Mouse (Mus musculus): ENCODE measurements at regions not wholly inside any gene's neighbourhood (a gene's known extent, or its start where the extent isn't known, plus 50 kb on each side); places are given as distances from the start of the nearest gene placed in this dataset.
A peak's percentile ranks its signal among the peaks of the same experiment; 100 is the strongest.

- intact Hi-C loops (cut with DNase I): no loop called here
- DNase-seq: no peak
Measured at GRCm38 (mm10) chr8:92302694-92303093, 54.7 kb upstream of the Irx5 start.

DNA sequence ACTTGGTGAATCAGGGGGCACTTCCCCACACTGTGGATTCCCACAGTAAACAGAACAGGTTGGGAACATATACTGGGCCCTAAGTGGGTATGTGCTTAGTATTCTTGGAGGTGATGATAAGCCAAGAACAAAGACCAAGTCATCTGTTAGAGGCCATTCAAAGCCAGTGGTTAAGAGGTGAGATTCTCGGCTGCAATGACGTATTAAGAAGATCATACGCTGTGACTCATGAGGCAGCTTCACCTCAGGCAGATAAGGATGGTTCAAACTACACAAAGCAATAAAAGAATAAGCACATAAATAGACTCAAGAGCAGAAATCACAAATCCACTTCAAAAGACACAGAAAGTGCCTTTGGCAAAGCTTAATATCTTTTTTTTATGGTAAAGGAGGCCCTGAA lies 56.4 kb upstream of the Irx5 start:
- intact Hi-C loops (cut with DNase I): no loop called here
- DNase-seq: no peak

- intact Hi-C loops (cut with DNase I): no loop called here
- DNase-seq: no peak
Measured at GRCm38 (mm10) chr8:92286841-92287811, 70.3 kb upstream of the Irx5 start.

DNA sequence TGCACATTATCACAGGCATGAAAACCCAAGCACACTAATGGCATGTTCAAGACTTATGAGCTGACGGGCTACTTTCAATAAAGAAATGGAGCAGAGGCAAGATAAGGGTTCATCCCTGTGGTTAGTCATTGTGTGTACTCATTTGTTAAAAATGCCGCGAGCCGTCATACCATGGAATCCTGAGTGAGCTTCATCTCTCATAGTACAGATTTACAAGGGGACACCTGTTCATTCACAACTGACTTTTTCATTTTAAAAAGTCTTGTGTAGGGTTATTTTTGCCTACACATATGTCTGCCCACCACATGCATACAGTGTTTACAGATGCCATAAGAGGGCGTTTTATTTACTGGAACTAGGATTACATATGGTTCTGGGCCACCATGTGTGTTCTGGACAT lies 81.7 kb upstream of the Irx5 start:
- no peak for DNase-seq
- intact Hi-C loops (cut with DNase I): no loop called here

GRCm38 (mm10) chr8:92272726-92273125 lies 84.7 kb upstream of the Irx5 start:
- intact Hi-C loops (cut with DNase I): no loop called here
- DNase-seq: no peak

GRCm38 (mm10) chr8:92272073-92272472 lies 85.4 kb upstream of the Irx5 start:
- no peak for DNase-seq
- intact Hi-C loops (cut with DNase I): no loop called here

DNA sequence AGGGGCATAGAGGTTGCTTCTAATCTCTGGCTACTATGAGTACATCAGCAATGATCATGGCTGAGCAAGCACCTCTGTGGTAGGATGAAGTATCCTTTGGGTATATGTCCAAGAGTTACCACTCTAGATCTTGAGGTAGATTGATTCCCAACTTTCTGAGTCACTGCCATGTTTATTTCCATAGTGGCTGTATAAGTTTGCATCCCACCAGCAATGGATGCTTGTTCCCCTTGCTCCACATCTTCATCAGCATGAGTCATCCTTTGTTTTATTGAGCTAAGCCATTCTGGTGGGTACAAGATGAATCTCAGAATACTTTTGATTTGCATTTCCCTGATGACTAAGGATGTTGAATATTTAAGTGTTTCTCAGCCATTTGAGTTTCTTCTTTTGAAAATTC lies 86.8 kb upstream of the Irx5 start:
- intact Hi-C loops (cut with DNase I): no loop called here
- DNase-seq: no peak

GRCm38 (mm10) chr8:92267415-92267814 lies 90.0 kb upstream of the Irx5 start:
- intact Hi-C loops (cut with DNase I): no loop called here
- DNase-seq: no peak

- intact Hi-C loops (cut with DNase I): no loop called here
- no peak for DNase-seq
Measured at GRCm38 (mm10) chr8:92260056-92260455, 97.4 kb upstream of the Irx5 start.

- intact Hi-C loops (cut with DNase I): no loop called here
Measured at GRCm38 (mm10) chr8:92258258-92258657, 99.2 kb upstream of the Irx5 start.

GRCm38 (mm10) chr8:92252597-92253375 lies 104.6 kb upstream of the Irx5 start:
- peak in 1 of 2 experiments; percentile 2 for DNase-seq

More at GRCm38 (mm10) chr8:92258258-92258657, 99.2 kb upstream of the Irx5 start:
- DNase-seq: no peak

GRCm38 (mm10) chr8:92246301-92246700 lies 111.1 kb upstream of the Irx5 start:
- intact Hi-C loops (cut with DNase I): no loop called here
- no peak for DNase-seq

More at GRCm38 (mm10) chr8:92252597-92253375, 104.6 kb upstream of the Irx5 start:
- intact Hi-C loops (cut with DNase I): no loop called here

DNA sequence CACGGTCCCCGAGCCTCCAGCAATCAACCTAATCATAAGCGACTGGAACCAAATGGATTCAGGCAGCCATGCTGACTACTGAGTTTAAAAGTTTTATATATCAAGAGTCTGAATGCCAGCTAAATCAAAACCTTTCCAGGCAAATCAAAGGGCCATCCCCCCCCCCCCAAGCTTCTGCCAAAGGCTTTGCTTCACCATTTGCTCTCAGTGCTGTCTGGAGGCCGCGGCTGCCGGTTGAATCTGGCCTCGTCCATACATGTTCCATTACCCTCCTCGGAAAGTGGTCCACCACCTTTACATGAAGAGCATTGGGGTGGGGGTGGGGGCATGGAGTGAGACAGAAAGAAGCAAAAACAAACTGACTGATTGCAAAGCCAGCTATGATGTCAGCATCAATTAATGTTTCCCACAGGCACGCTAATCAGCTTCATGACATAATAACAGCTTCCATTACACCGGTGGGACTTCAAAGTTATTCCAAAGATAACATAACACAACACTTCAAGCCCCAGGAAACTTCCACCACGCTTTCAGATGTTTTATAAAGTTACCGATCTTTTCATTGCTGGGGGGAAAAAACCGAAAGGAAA lies 116.6 kb upstream of the Irx5 start:
- DNase-seq: no peak
- intact Hi-C loops (cut with DNase I): no loop called here

DNA sequence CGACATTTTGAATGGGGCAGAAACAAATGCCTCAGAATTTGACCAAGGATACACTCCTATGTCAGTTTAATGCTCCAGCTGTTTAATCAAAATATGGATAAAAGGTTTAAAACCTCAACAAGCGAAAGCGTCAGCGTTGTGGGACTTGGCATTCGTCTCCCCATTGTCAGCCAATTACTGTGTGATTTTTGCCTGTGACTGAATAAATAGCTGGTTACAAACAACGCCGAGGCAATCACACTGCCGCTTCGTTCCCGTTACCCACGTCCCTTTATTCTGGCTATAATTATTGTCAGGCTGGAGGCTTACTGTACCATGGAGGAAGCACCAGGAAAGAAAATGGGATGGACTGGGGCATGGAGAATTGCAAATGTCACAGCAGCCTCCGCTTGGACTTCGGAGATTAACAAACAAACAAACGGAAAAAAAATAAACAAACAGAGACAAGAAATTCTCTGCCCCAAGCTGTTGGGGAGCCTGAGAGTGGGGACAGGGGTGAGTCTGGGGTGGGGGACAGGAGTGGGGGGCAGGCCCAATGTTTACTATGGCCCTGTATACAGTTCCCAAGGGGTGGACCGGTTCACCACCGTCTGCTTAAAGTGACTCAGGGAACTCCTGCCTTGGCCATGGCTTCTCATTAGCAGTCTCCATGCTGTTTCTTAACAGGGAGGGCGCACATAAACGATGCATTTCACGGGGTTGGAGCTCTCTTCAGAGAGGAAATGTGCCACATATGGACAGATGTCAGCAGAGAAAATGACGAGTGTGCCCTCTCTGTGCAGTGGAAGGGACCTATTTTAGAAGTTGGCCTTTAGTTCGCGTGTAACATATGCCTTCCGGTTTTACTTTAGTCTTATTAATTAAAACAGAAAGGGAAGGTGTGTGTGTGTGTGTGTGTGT lies 125.8 kb upstream of the Irx5 start:
- intact Hi-C loops (cut with DNase I): no loop called here
- DNase-seq: no peak

DNA sequence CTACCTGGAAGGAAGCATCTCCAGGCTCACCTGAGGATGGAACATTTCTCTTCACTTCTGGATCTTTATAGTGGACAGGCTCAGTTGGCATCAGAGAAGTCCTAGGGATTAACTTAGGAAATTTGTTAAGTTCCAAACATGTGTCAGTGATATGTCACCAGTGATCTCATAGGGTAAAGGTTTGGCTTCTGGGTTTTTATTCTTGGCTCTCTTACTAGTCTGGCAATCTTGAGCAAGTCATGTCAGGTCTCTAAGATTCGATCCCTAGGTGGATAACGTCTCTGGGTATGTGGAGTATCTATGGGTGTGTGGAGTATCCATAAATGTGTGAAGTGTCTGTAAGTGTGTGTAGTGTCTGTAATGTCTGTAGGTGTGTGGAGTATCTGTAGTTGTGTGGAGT lies 127.9 kb upstream of the Irx5 start:
- intact Hi-C loops (cut with DNase I): no loop called here
- DNase-seq: no peak

DNA sequence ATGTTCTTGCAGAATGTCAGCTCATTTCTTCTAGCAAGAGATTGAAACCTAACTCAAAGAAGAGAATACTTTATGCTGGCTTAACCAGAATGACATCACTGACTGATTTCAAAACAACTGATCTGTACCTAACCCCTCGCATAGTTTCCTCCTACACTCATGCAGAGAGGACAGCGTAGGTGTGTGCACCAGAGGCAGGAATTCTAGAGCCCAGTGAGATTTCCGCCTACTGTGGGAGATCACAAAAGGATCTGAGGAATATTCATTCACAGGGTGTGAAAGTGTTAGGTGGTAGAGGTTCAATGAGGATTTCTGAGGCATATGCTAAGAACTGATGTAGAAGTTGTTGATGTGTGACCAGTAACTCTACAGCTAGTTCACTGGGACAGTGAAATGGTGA lies 132.5 kb upstream of the Irx5 start:
- DNase-seq: no peak
- intact Hi-C loops (cut with DNase I): no loop called here

- no peak for DNase-seq
- intact Hi-C loops (cut with DNase I): no loop called here
Measured at GRCm38 (mm10) chr8:92222992-92223391, 134.4 kb upstream of the Irx5 start.

DNA sequence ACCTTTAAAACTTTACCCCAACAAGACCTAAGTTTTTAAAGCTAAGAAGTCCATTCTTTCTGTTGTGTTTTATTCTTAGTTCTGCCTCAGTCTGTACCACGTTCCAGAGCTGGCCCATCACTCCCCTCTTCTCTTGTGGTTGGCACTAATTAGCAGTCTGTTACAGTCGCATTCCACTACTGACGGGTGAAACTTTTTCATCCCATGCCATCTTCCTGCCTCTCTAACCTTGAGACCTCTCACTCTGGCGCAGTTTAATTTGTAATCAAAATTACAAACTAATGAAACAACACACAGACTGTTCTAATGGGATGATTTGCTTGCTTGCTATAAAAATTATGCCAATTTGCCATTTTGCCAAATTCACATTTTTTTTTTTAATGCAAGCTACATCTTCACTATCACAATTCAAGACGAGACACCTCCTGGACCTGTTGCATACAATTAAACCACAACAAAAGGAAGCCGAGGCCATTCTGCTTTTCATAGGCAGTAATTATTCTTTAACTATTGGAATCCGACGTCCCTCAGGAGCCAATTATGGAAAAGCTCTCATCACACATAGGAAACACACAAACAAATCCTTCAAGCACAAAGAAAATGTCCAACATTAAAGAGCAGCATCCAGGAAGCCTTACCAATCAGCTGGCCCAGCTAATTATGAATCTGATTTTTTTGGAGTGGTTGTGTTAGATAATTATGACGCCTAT lies 138.1 kb upstream of the Irx5 start:
- intact Hi-C loops (cut with DNase I): no loop called here
- DNase-seq: no peak

DNA sequence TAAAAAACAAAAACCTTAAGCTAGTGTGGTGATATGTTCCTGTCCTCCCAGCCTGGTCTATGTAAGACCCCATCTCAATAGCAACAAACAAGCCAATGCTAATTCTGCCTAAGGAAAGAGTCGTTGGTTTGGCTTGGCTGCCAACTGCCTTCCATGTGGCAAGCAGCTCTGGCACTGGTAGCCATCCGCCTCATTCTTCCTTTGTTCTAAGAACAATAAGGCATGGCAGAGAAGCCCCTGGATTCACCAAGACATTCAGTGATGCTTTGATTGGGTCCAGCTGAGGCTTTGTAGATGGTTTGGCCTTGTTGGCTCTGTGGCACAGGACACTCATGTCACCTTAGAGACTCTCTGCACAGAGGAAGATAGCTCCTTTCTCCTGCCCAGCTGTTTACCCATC lies 139.9 kb upstream of the Irx5 start:
- no peak for DNase-seq
- intact Hi-C loops (cut with DNase I): no loop called here

DNA sequence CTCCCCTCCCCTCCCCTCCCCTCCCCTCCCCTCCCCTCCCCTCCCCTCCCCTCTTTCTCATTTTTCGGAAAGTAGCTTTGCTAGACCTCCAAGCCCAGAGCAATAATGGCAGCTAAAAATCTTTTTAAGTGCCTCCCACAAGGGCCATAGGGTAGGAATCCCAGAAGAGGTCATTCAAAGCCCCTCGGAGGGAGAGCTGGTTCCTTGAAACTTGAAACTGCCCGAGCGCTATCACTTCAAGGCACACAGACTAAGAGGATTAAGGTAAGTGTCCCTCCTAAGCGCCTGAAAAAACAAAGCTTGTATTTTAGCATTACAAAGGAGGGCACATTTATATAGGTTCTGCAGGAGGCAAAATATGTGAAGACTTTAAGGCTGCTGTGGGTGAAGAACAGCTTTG lies 141.2 kb upstream of the Irx5 start:
- intact Hi-C loops (cut with DNase I): no loop called here
- DNase-seq: no peak

Measured in heart, postnatal 10 days (tissue).